Mouse (Mus musculus): ENCODE data around the gene Scube1. TPM values are rescaled to one million over a fixed set of nuclear protein-coding genes. Genes with fewer than 3 reads are reported as not detected.

Scube1 gene
- total RNA-seq, 2 experiments from 2014 or later, result not detected

- no peak for ATAC-seq (replicated peaks; ENCODE audit: low FRiP score, low TSS enrichment, poor library complexity, severe bottlenecking)
Measured at GRCm38 (mm10) chr15:83574731-83575351, 150.0 kb downstream of the Scube1 start.

- ATAC-seq (replicated peaks; ENCODE audit: low FRiP score, low TSS enrichment, poor library complexity, severe bottlenecking), result no peak
Measured at GRCm38 (mm10) chr15:83573606-83574005, 151.2 kb downstream of the Scube1 start.

DNA sequence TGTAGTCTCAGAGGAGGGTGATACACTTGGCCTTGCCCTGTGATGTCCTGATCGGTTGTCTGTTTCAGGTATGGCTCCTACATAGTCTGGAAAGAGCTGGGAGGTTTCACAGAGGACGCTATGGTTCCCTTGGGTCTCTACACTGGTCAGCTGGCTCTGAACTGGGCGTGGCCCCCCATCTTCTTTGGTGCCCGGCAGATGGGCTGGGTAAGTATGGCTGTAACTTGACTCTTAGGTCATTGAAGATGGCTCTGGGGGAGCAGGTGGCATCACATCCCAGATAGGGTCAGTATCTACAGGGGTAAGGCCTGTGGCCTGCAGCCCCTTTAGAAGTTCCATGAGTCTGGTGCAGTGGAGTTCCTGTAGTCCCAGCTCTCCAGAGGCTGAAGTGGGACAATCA, 152.7 kb downstream of the Scube1 start:
- no peak for ATAC-seq (replicated peaks; ENCODE audit: low FRiP score, low TSS enrichment, poor library complexity, severe bottlenecking)

DNA sequence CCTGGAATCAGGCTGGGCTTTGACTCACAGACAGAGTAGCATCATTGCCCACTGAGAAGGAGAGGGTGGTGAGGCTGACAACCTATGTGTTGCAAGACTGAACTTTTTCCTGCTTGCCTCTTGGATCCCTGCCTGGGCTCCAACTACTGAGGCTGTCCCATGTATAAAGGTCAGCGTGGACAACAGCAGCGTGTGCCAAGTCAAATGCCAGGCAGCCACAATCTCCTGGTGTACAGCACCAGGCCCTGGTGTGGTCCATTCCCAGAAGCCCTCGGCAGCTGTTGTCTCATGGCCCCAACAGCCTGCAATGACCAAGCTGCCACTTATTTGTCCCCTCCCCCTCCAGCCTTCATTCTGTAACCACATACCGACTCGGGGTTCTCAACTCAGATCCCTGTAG, 153.2 kb downstream of the Scube1 start:
- no peak for ATAC-seq (replicated peaks; ENCODE audit: low FRiP score, low TSS enrichment, poor library complexity, severe bottlenecking)

DNA sequence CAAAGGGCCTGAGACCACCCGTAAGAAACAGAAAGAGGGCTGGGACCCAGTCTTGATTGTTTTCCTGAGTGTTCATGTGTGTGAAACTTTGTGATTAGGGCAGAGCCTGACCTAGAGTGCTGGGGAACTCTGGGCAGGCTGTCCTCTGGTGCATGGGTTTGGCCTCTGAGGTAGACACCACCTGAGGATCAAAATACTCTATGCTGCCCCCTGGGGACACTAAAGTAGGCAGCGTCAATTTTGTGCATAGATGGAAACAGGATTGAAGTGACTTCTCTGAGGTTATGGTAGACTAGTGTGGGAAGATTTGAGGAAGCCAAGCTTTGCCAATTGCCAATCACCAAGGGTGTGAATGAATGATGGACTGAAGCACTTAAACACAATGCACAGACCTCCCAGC, 154.2 kb downstream of the Scube1 start:
- ATAC-seq (replicated peaks; ENCODE audit: low FRiP score, low TSS enrichment, poor library complexity, severe bottlenecking), result no peak; the same call in 1 of the 2 replicates

DNA sequence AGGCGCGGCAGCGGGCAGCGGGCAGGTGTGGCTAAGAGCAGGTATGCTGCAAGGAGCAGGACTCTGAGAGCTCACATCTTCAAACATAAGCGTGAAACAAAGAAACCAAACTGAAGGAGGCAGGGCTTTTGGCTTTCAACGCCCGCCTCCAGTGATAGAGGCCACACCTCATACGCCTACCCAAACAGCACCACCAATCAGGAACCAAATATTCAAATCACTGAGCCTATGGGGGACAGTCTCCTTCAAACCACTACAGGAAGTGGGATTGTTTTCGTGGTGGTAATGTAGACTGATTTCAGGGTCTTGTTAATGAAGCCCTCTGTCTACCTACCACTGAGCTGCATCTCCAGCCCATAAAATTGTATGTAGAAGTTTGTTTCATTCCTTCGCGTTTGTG, 155.1 kb downstream of the Scube1 start:
- ATAC-seq (replicated peaks; ENCODE audit: low FRiP score, low TSS enrichment, poor library complexity, severe bottlenecking), result 0 out of 2 replicates have a peak, but pooled peaks have one; percentile 18

GRCm38 (mm10) chr15:83568544-83568943, 156.3 kb downstream of the Scube1 start:
- no peak for ATAC-seq (replicated peaks; ENCODE audit: low FRiP score, low TSS enrichment, poor library complexity, severe bottlenecking)

DNA sequence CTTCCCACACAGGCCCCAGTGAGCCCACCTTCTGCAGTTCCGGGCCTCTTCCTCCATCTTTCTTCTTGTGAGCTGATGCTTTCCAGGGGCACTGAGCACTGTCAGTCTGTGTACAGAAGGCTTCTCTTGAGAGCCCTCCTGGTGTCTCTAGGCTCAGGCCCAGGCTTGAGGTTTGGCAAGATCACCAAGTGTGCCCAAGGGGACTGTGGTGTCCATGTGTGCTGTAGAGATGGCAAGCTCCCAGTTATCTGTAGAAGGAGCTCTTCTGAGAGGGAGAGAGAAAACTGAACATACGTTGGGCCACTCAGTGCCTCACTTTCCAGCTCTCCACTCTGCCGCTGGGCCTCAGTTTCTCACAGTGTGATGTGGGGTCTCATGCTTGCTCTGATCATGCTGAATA, 157.1 kb downstream of the Scube1 start:
- peak; percentile 31 for ATAC-seq (replicated peaks; ENCODE audit: low FRiP score, low TSS enrichment, poor library complexity, severe bottlenecking)

DNA sequence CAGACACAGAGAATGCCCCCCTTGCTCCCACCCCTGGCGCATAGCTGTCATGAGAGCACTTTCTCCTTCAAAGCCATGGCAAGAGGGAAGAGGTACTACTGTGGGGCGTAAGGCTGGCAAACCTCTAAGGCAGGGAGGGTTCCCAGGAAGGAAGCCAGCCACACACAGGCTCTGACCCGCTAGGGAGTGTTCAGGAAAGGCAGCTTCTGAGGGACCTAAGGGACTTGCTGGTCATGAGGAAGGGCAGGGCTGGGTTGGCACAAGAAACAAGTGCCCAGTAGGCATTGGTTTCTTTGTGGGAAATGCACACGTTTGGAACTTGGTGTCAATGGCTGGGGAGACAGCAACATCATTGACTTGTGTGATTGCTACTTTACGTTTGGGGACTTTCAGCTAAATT, 158.8 kb downstream of the Scube1 start:
- ATAC-seq (replicated peaks; ENCODE audit: low FRiP score, low TSS enrichment, poor library complexity, severe bottlenecking), result no peak

DNA sequence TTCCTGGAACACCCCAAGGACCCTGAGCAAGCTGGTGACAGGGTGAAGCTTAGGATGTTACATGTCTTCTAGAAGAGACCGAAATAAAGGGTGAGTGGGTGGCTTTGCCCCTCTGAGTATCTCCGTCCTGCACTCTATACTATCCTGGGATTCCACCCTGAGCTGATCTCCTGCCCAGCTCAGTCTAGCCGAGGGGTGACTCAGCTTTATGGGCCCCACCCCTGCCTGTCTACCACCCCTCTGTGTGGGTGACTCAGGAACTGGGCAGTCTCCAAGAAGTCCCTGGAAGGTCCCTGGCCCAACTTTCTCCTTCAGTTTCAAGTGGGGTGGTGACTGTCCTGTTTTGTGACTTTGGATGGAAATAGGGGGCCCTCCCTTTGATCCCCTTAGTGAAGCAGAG, 159.4 kb downstream of the Scube1 start:
- ATAC-seq (replicated peaks; ENCODE audit: low FRiP score, low TSS enrichment, poor library complexity, severe bottlenecking), result peak; percentile 27; the same call in 1 of the 2 replicates

- no peak for ATAC-seq (replicated peaks; ENCODE audit: low FRiP score, low TSS enrichment, poor library complexity, severe bottlenecking)
Measured at GRCm38 (mm10) chr15:83563857-83564651, 160.8 kb downstream of the Scube1 start.

DNA sequence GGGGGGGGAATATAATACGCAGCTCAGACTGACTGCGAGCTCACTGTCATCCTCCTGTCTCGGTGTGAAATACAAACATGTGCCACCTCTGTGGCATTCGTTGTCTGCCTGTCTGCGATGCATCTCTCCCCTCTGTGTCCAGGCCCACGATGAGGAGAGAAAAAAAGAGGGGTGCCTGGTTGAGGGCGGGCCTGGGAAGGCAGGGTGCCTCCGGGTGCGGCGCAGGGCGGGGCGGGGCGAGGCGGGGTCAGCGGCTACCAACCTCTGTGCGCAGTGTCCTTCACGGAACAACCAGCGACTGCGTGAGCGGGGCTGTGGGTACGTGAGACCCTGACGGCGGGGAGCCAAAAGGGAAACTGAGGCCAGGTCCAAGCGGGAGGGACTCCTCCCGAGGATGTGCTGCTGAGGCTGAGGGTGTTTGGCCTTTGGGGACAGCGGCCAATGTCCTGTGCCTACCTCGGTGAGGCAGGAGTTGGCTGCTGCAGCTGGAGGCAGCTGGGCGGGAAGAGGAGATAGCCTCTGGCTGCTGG, 161.4 kb downstream of the Scube1 start, which contains the start of the genes Tspo and Mcat:
Gene Tspo, plus strand, starts transcription at position 266 of the 530 bp plus-strand sequence.
Gene Mcat, minus strand, starts transcription at position 461 of the 530 bp plus-strand sequence.
- peak; percentile 54 for ATAC-seq (replicated peaks; ENCODE audit: low FRiP score, low TSS enrichment, poor library complexity, severe bottlenecking)

GRCm38 (mm10) chr15:83562626-83563270, 162.1 kb downstream of the Scube1 start:
- peak; percentile 68 for ATAC-seq (replicated peaks; ENCODE audit: low FRiP score, low TSS enrichment, poor library complexity, severe bottlenecking)

- no peak for ATAC-seq (replicated peaks; ENCODE audit: low FRiP score, low TSS enrichment, poor library complexity, severe bottlenecking)
Measured at GRCm38 (mm10) chr15:83560941-83561477, 163.8 kb downstream of the Scube1 start.

DNA sequence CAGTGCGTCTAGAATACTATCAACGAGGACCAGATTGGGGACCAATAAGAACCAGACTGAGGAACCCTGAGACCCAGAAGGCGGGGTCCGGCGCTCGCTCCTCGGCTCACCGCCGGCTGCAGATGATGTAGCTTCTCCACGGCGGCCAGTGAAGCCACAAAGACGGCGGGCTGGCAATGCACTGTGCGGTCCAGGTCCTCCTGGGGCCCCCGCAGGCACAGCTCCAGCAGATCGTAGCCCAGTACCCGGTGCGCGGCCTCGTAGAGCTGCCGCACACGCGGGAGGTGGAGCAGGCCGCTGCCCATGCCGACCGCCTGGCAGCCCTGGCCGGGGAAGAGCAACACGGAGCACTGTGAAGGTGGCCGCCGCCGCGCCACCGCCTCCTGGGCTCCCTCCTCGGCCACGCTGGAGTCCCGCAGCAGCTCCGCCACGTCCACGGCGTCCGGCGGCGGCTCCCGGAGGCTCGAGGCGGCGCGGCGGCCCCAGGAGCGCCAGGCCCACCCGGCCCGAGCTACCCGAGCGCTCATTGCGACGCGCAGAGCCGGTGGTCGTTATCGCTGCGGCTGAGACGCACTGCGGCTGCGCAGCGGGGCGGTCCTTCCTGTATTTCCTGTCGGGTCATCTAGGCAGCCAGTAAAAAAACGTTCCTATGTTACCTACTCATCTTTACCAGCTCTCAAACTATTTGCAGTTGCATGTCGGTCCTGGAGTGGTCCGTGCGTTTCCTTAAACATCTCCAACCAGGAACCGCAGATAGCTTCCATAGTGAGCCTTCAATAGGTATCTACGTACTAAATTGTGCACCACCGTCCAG, 169.5 kb downstream of the Scube1 start:
- peak; percentile 83 for ATAC-seq (replicated peaks; ENCODE audit: low FRiP score, low TSS enrichment, poor library complexity, severe bottlenecking)

Measured in megakaryocyte-erythroid progenitor cell, adult 5-6 weeks (primary cell).